Mouse (Mus musculus) limb, embryonic 14.5 days (tissue): Measurements from ENCODE around the gene 1700037C18Rik. TPM values are rescaled to one million over a fixed set of nuclear protein-coding genes. Genes with fewer than 3 reads are reported as not detected.

Source experiments
- ATAC-seq: fragments of 200-750 bp; cut with Nextera tagmentation; 2 replicates; pipeline ENCODE4 v1.8.0; 2017; ENCODE audit warnings: low read depth, moderate number of reproducible peaks, moderate TSS enrichment; ENCODE audit not compliant: low FRiP score
- DNase-seq: peaks from one replicate; pipeline ENCODE4 v3.0.0-alpha.2; 2015; ENCODE audit warnings: low spot score
- H3K27ac ChIP-seq: fragments of 300-500 bp; sonication (generic); replicated peaks from 2 replicates; pipeline ENCODE4 v1.5.1; 2014; ENCODE audit warnings: low read depth, mild to moderate bottlenecking, low read length, moderate library complexity, mixed read lengths
- H3K27me3 ChIP-seq: fragments of 300-500 bp; sonication (generic); 2 replicates; pipeline ENCODE4 v1.6.1; 2014; ENCODE audit warnings: low read length, mixed read lengths; ENCODE audit not compliant: control insufficient read depth, insufficient read depth
- H3K36me3 ChIP-seq: fragments of 300-500 bp; sonication (generic); 2 replicates; pipeline ENCODE4 v1.6.1; 2014; ENCODE audit warnings: mild to moderate bottlenecking, low read length, moderate library complexity, mixed read lengths; ENCODE audit not compliant: control insufficient read depth, insufficient read depth
- H3K4me1 ChIP-seq: fragments of 300-500 bp; sonication (generic); 2 replicates; pipeline ENCODE4 v1.6.1; 2014; ENCODE audit warnings: antibody characterized with exemption, low read length, mixed read lengths; ENCODE audit not compliant: control insufficient read depth, insufficient read depth
- H3K4me2 ChIP-seq: fragments of 300-500 bp; sonication (generic); replicated peaks from 2 replicates; pipeline ENCODE4 v1.6.1; 2014; ENCODE audit warnings: low read depth, mild to moderate bottlenecking, low read length, moderate library complexity; ENCODE audit not compliant: severe bottlenecking
- H3K4me3 ChIP-seq: fragments of 300-500 bp; sonication (generic); replicated peaks from 2 replicates; pipeline ENCODE4 v1.5.1; 2014; ENCODE audit warnings: low read length
- H3K9ac ChIP-seq: fragments of 300-500 bp; sonication (generic); 2 replicates; pipeline ENCODE4 v1.6.1; 2014; ENCODE audit warnings: mild to moderate bottlenecking, low read depth, low read length, moderate library complexity; ENCODE audit not compliant: severe bottlenecking
- H3K9me3 ChIP-seq: fragments of 300-500 bp; sonication (generic); 2 replicates; pipeline ENCODE4 v1.6.1; 2016; ENCODE audit warnings: low read length; ENCODE audit not compliant: control insufficient read depth
- POLR2A ChIP-seq: fragments of 200-500 bp; IDR thresholded peaks from 2 replicates; pipeline ENCODE4 v1.8.0; 2012; ENCODE audit warnings: inconsistent platforms, mild to moderate bottlenecking, moderate library complexity, borderline replicate concordance; ENCODE audit not compliant: insufficient read depth, insufficient read length; ENCODE audit errors: extremely low read depth
- WGBS: fragments of 180-500 bp; shearing (Covaris S2); extraction: QIAGEN DNeasy Blood & Tissue Kit; methylation state at CpG from one replicate; pipeline ENCODE4 v1.1.7; 2014; 5-methylcytosine and 5-hydroxymethylcytosine counted together
- polyA plus RNA-seq, 2 experiments: library from polyadenylated mRNA; depleted of rRNA in 1 of 2; stranded (reverse) in 1 of 2; unstranded in 1 of 2; fragments of >200 nt; fragmentation: Nextera tagmentation in 1 of 2; extraction: Ambion mirVana in 1 of 2; gene quantifications; 2 replicates each; pipeline versions ENCODE4 v1.2.1 to v1.2.3; 2012 to 2014

The 1700037C18Rik gene
- polyA plus RNA-seq, 2 experiments = 4.9 to 6.8 TPM

DNA sequence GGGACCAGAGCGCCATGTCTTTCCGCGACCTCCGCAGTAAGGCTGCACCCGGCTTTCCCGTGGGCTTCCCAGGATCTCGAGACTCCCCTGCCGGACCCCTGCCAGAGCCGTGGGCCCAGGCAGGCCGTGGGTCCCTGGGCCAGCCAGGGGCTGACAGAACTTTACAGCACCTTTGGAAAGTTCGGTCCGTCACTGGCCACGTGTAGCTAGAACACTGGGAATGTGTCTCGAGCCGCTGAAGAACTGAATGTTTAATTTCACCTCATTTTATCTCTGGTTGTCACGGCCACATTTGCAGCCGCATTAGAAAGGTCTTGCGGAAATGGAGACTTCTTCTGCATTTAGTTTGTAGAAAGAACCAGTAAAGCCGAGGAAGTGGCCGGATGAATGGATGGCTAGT, 629 bp upstream of the 1700037C18Rik start:
- ATAC-seq (peak; percentile 34; the same call in 1 of the 2 replicates), DNase-seq (no peak)
- H3K4me3 ChIP-seq = peak overlapping the region; percentile 53
- H3K4me1 ChIP-seq = peaks cover 4% of the 10 kb centered on the region; the same call in 1 of the 2 replicates
- H3K9ac ChIP-seq = peak overlapping the region; percentile 69
- no peak for TF ChIP-seq POLR2A
- peak overlapping the region; percentile 50; the same call in 1 of the 2 replicates for H3K27ac ChIP-seq
- no peaks in the 10 kb centered on the region for H3K27me3 ChIP-seq
- peaks cover 47% of the 10 kb centered on the region for H3K36me3 ChIP-seq
- WGBS = 11% methylated on average over 18 of the region's 20 CpGs
- peak overlapping the region; percentile 63 for H3K4me2 ChIP-seq
- H3K9me3 ChIP-seq = no peaks in the 10 kb centered on the region

DNA sequence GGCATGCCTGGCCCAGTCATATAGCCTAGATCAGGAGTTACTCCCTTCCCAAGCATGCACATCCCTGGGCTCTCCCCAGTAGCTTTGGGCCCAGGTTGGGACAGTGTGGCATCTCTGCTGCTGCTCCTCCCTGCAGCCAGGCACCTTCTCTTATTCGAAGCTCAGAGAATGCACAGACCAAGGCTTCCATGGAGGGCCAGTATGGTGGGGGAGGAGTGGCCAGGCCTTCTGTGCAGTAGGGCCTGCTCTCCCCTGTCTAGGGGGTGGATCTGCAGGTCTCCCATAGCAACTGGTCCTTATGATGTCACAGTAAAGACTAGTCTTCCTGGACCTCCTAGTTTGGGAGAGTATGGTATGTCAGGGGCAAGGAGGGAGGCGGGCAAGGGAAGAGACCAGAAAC, 1.0 kb downstream of the 1700037C18Rik start:
- ATAC-seq (no peak), DNase-seq (no peak)
- peaks cover 47% of the 10 kb centered on the region for H3K36me3 ChIP-seq
- no peak for TF ChIP-seq POLR2A
- H3K4me2 ChIP-seq = no peak overlapping the region
- WGBS = 83% methylated on average over 2 of the region's 2 CpGs
- no peaks in the 10 kb centered on the region for H3K27me3 ChIP-seq
- 0 out of 2 replicates have a peak overlapping the region, but pooled peaks have one; percentile 53 for H3K4me3 ChIP-seq
- no peaks in the 10 kb centered on the region for H3K9me3 ChIP-seq
- peaks cover 4% of the 10 kb centered on the region; the same call in 1 of the 2 replicates for H3K4me1 ChIP-seq
- no peak overlapping the region for H3K27ac ChIP-seq
- no peak overlapping the region for H3K9ac ChIP-seq

DNA sequence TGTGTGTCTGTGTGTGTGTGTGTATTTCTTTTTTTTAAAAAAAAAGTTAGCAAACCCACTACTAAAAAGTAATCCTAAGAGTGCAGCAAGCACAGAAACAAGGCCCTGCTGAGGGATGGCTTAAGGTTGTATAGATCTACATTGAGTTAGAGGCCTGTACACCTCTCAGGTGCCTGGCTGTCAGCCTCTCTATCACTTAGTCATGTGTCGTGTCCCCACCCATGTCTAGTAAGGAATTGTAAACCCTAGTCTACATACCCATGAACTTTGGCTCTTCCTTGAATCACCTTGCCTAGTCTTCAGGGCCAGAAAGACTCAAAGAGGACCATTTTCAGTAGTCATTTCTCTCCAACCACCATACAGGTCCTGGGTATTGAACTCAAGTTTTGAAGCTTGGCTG, 11.9 kb downstream of the 1700037C18Rik start:
- H3K4me3 ChIP-seq = no peak overlapping the region
- no peaks in the 10 kb centered on the region for H3K4me1 ChIP-seq
- peaks cover 52% of the 10 kb centered on the region for H3K36me3 ChIP-seq
- no peak overlapping the region for H3K9ac ChIP-seq
- no peaks in the 10 kb centered on the region for H3K9me3 ChIP-seq
- H3K27ac ChIP-seq = no peak overlapping the region
- no peak overlapping the region for H3K4me2 ChIP-seq
- ATAC-seq = no peak
- 82% methylated on average over 1 of the region's 1 CpGs for WGBS
- no peak for TF ChIP-seq POLR2A
- DNase-seq = no peak
- no peaks in the 10 kb centered on the region for H3K27me3 ChIP-seq

DNA sequence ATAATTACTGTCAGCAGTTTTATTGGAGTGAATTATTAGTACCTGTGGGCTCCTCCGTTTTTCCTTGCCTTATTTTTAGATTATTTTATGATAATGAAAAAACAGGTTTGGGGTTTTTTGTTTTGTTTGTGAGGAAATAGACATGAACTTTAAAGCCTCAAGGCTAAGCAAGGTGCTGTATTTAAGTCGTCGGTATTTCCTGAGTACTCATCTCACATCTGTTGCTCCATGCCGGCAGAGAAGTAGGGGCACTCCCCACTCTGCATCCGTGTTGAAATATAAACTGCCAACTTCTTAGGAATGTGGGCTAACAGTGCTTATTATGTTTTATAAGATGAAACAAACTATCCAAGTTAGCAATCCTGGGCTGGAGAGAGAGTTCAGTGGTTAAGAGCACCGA, 12.4 kb downstream of the 1700037C18Rik start:
- peaks cover 47% of the 10 kb centered on the region for H3K36me3 ChIP-seq
- TF ChIP-seq POLR2A = no peak
- DNase-seq (no peak), ATAC-seq (no peak)
- no peaks in the 10 kb centered on the region for H3K27me3 ChIP-seq
- WGBS = 75% methylated on average over 6 of the region's 6 CpGs
- no peak overlapping the region for H3K4me2 ChIP-seq
- H3K9me3 ChIP-seq = no peaks in the 10 kb centered on the region
- H3K9ac ChIP-seq = no peak overlapping the region
- no peak overlapping the region for H3K4me3 ChIP-seq
- H3K4me1 ChIP-seq = no peaks in the 10 kb centered on the region
- H3K27ac ChIP-seq = no peak overlapping the region

DNA sequence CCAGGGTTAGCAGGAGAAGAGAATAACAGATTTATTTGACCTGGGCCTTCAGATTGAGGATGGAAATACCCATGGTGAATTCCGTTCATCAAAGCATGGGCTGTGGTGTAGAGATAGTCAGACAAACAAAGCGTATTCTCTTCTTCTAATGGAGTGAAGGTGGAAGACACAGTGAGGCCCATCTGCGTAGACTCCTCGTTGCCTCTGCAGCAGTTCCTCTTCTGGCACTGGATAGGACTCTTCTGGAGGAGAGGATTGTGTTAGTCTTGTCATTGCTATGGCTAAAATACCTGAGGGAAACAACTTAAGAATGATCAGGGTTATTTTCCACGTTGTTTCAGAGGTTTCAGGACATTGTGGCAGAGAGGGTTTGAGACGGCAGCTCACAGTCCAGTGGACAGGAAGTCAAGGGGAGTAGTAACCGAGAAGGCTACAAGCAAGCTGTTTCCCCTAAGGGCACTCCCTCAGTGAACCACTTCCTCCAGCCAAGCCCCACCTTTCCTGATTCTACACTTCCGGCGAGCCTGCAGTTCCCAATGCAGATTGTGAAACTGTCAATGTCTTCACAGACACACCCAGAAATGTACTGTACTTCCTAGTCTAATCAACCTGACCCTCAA, 13.2 kb downstream of the 1700037C18Rik start:
- H3K9ac ChIP-seq = no peak overlapping the region
- TF ChIP-seq POLR2A = no peak
- H3K27ac ChIP-seq = 0 out of 2 replicates have a peak overlapping the region, but pooled peaks have one; percentile 50
- H3K9me3 ChIP-seq = no peaks in the 10 kb centered on the region
- ATAC-seq = no peak
- H3K4me1 ChIP-seq = no peaks in the 10 kb centered on the region
- peaks cover 40% of the 10 kb centered on the region for H3K36me3 ChIP-seq
- WGBS = 70% methylated on average over 9 of the region's 9 CpGs
- H3K4me3 ChIP-seq = no peak overlapping the region
- no peaks in the 10 kb centered on the region for H3K27me3 ChIP-seq
- no peak overlapping the region for H3K4me2 ChIP-seq
- DNase-seq = peak; percentile 26

DNA sequence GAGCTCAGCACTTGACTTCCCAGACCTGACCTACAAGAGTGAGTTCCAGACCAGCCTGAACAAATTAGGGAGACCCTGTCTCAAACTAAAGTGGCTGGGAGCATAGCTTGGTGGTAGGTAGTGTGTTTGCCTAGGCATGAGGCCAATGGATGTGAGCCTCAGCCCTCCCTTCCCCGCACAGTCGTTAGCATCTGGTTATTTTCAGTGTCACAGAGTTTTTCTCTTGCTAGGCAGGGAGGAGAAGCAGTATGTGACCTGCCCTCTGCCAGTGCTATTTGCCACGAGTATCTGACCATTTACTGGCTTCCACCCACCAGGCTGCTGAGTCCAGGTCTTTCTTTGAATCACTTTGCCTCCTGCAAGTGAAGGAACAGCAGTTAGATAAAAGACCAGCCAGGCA, 14.8 kb downstream of the 1700037C18Rik start:
- DNase-seq (no peak), ATAC-seq (no peak)
- H3K9me3 ChIP-seq = no peaks in the 10 kb centered on the region
- no peak for TF ChIP-seq POLR2A
- H3K4me1 ChIP-seq = no peaks in the 10 kb centered on the region
- H3K9ac ChIP-seq = no peak overlapping the region
- H3K27ac ChIP-seq = no peak overlapping the region
- WGBS = 65% methylated on average over 3 of the region's 3 CpGs
- H3K4me2 ChIP-seq = no peak overlapping the region
- H3K4me3 ChIP-seq = no peak overlapping the region
- H3K36me3 ChIP-seq = peaks cover 25% of the 10 kb centered on the region
- no peaks in the 10 kb centered on the region for H3K27me3 ChIP-seq
